Mouse (Mus musculus) liver, postnatal 0 days (tissue): Measurements from ENCODE around the gene Dydc1. TPM values are rescaled to one million over a fixed set of nuclear protein-coding genes. Genes with fewer than 3 reads are reported as not detected.

Source experiments
- ATAC-seq: fragments of 200-750 bp; cut with Nextera tagmentation; 2 replicates; pipeline ENCODE4 v1.8.0; 2017; ENCODE audit warnings: mild to moderate bottlenecking, moderate library complexity
- DNase-seq: peaks from one replicate; pipeline ENCODE4 v3.0.0-alpha.2; 2016
- H3K27ac ChIP-seq: fragments of 300-500 bp; sonication (generic); 2 replicates; pipeline ENCODE4 v1.5.1; 2014; ENCODE audit warnings: antibody characterized with exemption, moderate library complexity, mild to moderate bottlenecking, low read depth
- H3K27me3 ChIP-seq: fragments of 300-500 bp; sonication (generic); 2 replicates; pipeline ENCODE4 v1.6.1; 2014; ENCODE audit warnings: low read length, control low read depth, mixed read lengths; ENCODE audit not compliant: insufficient read depth
- H3K36me3 ChIP-seq: fragments of 300-500 bp; sonication (generic); replicated peaks from 2 replicates; pipeline ENCODE4 v1.6.1; 2014; ENCODE audit warnings: mild to moderate bottlenecking, control low read depth, low read length, moderate library complexity, mixed read lengths; ENCODE audit not compliant: insufficient read depth
- H3K4me1 ChIP-seq: fragments of 300-500 bp; sonication (generic); 2 replicates; pipeline ENCODE4 v1.6.1; 2014; ENCODE audit warnings: antibody characterized with exemption, mild to moderate bottlenecking, control low read depth; ENCODE audit not compliant: insufficient read depth
- H3K4me2 ChIP-seq: fragments of 300-500 bp; sonication (generic); 2 replicates; pipeline ENCODE4 v1.6.1; 2014; ENCODE audit warnings: low read depth, mild to moderate bottlenecking, low read length, moderate library complexity, mixed read lengths
- H3K4me3 ChIP-seq: fragments of 300-500 bp; sonication (generic); 2 replicates; pipeline ENCODE4 v1.5.1; 2014; ENCODE audit warnings: low read depth, low read length
- H3K9ac ChIP-seq: fragments of 300-500 bp; sonication (generic); replicated peaks from 2 replicates; pipeline ENCODE4 v1.6.1; 2014; ENCODE audit warnings: mild to moderate bottlenecking, moderate library complexity
- H3K9me3 ChIP-seq: fragments of 300-500 bp; sonication (generic); 2 replicates; pipeline ENCODE4 v1.6.1; 2016; ENCODE audit warnings: mild to moderate bottlenecking, control low read depth, low read length, mixed read lengths
- CTCF ChIP-seq: sonication (generic); IDR thresholded peaks from 2 replicates; pipeline ENCODE4 v1.5.1; 2016; ENCODE audit warnings: antibody characterized with exemption, low read depth
- EP300 ChIP-seq: IDR thresholded peaks from 2 replicates; pipeline ENCODE4 v1.6.1; 2016; ENCODE audit warnings: antibody characterized with exemption, low read depth, mild to moderate bottlenecking
- WGBS: fragments of 180-500 bp; shearing (Covaris S2); extraction: QIAGEN DNeasy Blood & Tissue Kit; methylation state at CpG from one replicate; pipeline ENCODE4 v1.1.7; 2014; ENCODE audit not compliant: insufficient replicate concordance; 5-methylcytosine and 5-hydroxymethylcytosine counted together
- polyA plus RNA-seq: library from polyadenylated mRNA; unstranded; fragments of >200 nt; fragmentation: Nextera tagmentation; extraction: Ambion mirVana; gene quantifications from 2 replicates; pipeline ENCODE4 v1.2.1, GENCODE M21; 2015

Gene Dydc1
- polyA plus RNA-seq, 1 experiment from 2014 or later = not detected

GRCm38 (mm10) chr14:41127997-41128396 lies 55.3 kb downstream of the Dydc1 start:
- Histone ChIP-seq H3K4me2 (no peak overlapping the region), H3K9me3 (no peaks in the 10 kb centered on the region), H3K27me3 (no peaks in the 10 kb centered on the region), H3K36me3 (no peaks in the 10 kb centered on the region), H3K4me3 (no peak overlapping the region), H3K9ac (no peak overlapping the region), H3K4me1 (no peaks in the 10 kb centered on the region), H3K27ac (no peak overlapping the region)
- 15% methylated on average over 4 of the region's 4 CpGs for WGBS
- ATAC-seq (no peak), DNase-seq (peak; percentile 47)
- TF ChIP-seq CTCF (peak; percentile 73), EP300 (no peak)

GRCm38 (mm10) chr14:41131540-41131939 lies 58.8 kb downstream of the Dydc1 start, which contains the start of gene Sftpa1:
Gene Sftpa1, plus strand, starts transcription at chr14:41131782.
- no peaks in the 10 kb centered on the region for H3K27me3 ChIP-seq
- ATAC-seq = no peak
- no peaks in the 10 kb centered on the region for H3K36me3 ChIP-seq
- 69% methylated on average over 7 of the region's 7 CpGs for WGBS
- no peak within 1 kb of the TSS for H3K27ac ChIP-seq
- no peak for DNase-seq
- no peak within 1 kb of the TSS for H3K4me2 ChIP-seq
- H3K9me3 ChIP-seq = no peaks in the 10 kb centered on the region
- H3K4me3 ChIP-seq = no peak within 1 kb of the TSS
- H3K9ac ChIP-seq = no peak within 1 kb of the TSS
- H3K4me1 ChIP-seq = no peaks in the 10 kb centered on the region
- TF ChIP-seq EP300 (no peak), CTCF (no peak)

GRCm38 (mm10) chr14:41137006-41137405 lies 64.3 kb downstream of the Dydc1 start:
- H3K4me2 ChIP-seq = no peak overlapping the region
- H3K36me3 ChIP-seq = no peaks in the 10 kb centered on the region
- no peaks in the 10 kb centered on the region for H3K4me1 ChIP-seq
- no peak overlapping the region for H3K9ac ChIP-seq
- ATAC-seq = no peak
- H3K27me3 ChIP-seq = no peaks in the 10 kb centered on the region
- no peaks in the 10 kb centered on the region for H3K9me3 ChIP-seq
- no peak overlapping the region for H3K27ac ChIP-seq
- no peak for DNase-seq
- no peak for TF ChIP-seq EP300
- TF ChIP-seq CTCF = no peak
- H3K4me3 ChIP-seq = no peak overlapping the region

GRCm38 (mm10) chr14:41140686-41141085 lies 68.0 kb downstream of the Dydc1 start:
- ATAC-seq = no peak
- no peak overlapping the region for H3K4me2 ChIP-seq
- H3K27ac ChIP-seq = no peak overlapping the region
- no peak for TF ChIP-seq CTCF
- TF ChIP-seq EP300 = peak; percentile 55; the same call in 1 of the 2 replicates
- H3K9ac ChIP-seq = no peak overlapping the region
- H3K27me3 ChIP-seq = no peaks in the 10 kb centered on the region
- no peaks in the 10 kb centered on the region for H3K36me3 ChIP-seq
- H3K4me1 ChIP-seq = no peaks in the 10 kb centered on the region
- DNase-seq = no peak
- 68% methylated on average over 1 of the region's 1 CpGs for WGBS
- H3K4me3 ChIP-seq = no peak overlapping the region
- H3K9me3 ChIP-seq = no peaks in the 10 kb centered on the region

Other genes with a start within 250 kb of the Dydc1 start
- gene Sh2d4b, start 179.6 kb upstream of the Dydc1 start, polyA plus RNA-seq = 0.05 and 0.13 TPM in 2 replicates
- 22.0 and 24.9 TPM in 2 replicates for gene Tspan14, start 106.1 kb upstream of the Dydc1 start, polyA plus RNA-seq
- 80.4 and 85.0 TPM in 2 replicates for gene Fam213a, start 59.1 kb upstream of the Dydc1 start, polyA plus RNA-seq
- gene Dydc2, start 3.7 kb upstream of the Dydc1 start, polyA plus RNA-seq = not detected in 2 replicates
- 1,129 and 1,137 TPM in 2 replicates for gene Mat1a, start 32.1 kb downstream of the Dydc1 start, polyA plus RNA-seq
- 0.33 and 1.3 TPM in 2 replicates for gene Sftpa1, start 58.9 kb downstream of the Dydc1 start, polyA plus RNA-seq
- 66.5 and 67.0 TPM in 2 replicates for gene Mbl1, start 78.5 kb downstream of the Dydc1 start, polyA plus RNA-seq
- 1.9 and 2.0 TPM in 2 replicates for gene Sftpd, start 112.2 kb downstream of the Dydc1 start, polyA plus RNA-seq
- not detected in 2 replicates for gene Gm2832, start 205.9 kb downstream of the Dydc1 start, polyA plus RNA-seq